In the genomic region with DNA sequence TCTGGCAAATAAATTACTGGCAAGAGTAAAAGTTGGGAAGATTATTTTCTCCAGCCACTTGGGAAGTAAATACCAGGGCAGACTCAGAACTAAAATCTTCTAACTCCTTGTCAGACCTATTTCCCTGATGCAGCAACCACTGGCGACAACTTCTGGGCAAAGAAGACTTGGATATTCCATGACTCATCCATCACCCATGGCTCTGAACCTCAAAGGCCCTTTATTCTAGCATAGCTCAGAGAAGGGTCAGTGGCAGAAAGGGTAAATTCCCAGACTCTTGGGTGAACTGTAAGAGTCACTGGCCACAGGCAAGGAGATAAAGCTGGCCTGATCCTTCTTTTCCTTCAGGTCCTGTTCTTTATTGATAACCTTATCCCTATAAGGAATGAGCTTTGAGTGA, we compare ENCODE assay signal across 12 mouse cellular contexts.
"Had no signal": no experiment of that assay in that cellular context is flagged by ENCODE, and none has a peak within 500 bp of the region (broad histone marks: within the 10 kb centered on the region; RNA-seq: fewer than 3 reads in every experiment).

No protein-coding gene starts in this region.

- DNase-seq: kidney, adult 9 months; kidney, postnatal 10 days; kidney, postnatal 4 days; lung, adult 18-20 months; midbrain, embryonic 14.5 days; spleen, adult 18-20 months; thymus, postnatal 14 days had no signal

- H3K27ac ChIP-seq: layer of hippocampus, adult 2 months; limb, embryonic 13.5 days; liver, embryonic 14.5 days; neural tube, embryonic 15.5 days had no signal

- H3K9me3 ChIP-seq: limb, embryonic 13.5 days; neural tube, embryonic 15.5 days had no signal

- H3K4me2 ChIP-seq: limb, embryonic 13.5 days; neural tube, embryonic 15.5 days had no signal

- H3K36me3 ChIP-seq: limb, embryonic 13.5 days had no signal

- H3K9ac ChIP-seq: limb, embryonic 13.5 days; liver, embryonic 14.5 days; neural tube, embryonic 15.5 days had no signal

- H3K4me1 ChIP-seq: limb, embryonic 13.5 days had no signal

- H3K4me3 ChIP-seq: layer of hippocampus, adult 2 months; limb, embryonic 13.5 days; myocyte; neural tube, embryonic 15.5 days had no signal

- H3K27me3 ChIP-seq: limb, embryonic 13.5 days; neural tube, embryonic 15.5 days had no signal
